Mouse (Mus musculus) heart, adult 18-20 months (tissue): ENCODE results near the gene Akain1. TPM values are rescaled to one million over a fixed set of nuclear protein-coding genes. Genes with fewer than 3 reads are reported as not detected.

ENCODE experiments used
- DNase-seq, 2 experiments: peaks; one replicate each; pipeline ENCODE4 v3.0.0; 2021 to 2022; ENCODE audit warnings: mixed read lengths in 1 of 2
- total RNA-seq, 2 experiments: library from RNA; stranded (reverse); gene quantifications; 2 replicates each; pipeline ENCODE4 v1.2.3; 2021

Gene Akain1
- total RNA-seq, 2 experiments from 2014 or later = 0.13 TPM; not detected in 1

DNA sequence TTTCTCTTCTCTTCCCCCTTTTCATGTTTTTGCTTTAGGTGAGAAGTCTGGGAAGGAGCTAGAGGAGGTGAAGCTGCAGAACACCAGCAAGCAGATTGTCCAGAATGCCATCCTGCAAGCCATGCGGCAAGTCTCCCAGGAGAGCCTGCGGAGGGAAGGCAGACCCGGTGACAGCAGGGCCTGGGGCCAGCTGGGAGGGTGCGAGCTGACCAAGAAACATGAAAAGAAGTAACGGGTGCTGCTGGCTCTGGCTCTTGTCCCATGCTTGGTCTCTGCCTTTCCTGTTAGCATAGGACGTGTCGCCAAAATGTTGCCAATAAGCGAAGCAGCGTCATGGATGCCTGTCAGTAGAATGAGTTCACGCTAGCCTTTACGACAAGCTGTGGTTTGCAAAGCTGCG lies 48.0 kb downstream of the Akain1 start:
- DNase-seq = no peak

DNA sequence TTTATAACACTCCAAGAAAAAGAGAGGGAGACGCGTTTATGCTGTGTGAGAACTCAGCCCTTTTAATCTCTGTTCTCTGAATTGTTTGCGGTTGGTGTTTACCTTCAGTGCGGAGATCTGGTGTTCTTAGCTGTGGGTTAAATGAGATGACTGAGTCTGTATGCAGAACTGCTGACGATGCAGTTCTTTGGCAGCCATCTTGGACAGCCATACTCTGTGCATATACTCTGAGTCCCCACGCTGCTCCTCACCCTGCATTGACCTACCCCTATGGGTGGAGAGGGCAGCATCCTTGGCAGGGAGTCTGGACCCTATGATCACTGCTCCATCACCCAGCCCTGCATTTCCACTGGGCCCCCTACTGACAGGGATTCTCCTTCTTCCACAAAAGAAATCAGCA lies 48.8 kb downstream of the Akain1 start:
- no peak for DNase-seq

DNA sequence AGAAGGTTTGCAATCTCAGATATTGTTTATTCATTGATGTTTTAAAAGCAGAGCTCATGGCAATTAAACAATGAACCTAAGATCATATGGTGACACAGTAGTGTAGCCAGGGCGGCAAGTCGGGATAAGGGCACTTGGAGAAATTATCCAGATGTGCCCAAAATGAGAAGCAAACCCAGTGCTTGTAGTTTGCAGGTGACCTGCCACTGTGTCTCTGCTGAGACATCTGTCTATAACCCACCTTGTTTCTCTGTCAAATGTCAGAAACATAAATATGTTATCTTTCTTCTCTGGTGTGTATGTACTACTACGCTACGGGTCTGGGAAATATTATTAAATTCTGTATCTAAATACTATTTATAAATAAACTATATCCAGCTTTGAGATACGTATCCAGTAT lies 49.7 kb downstream of the Akain1 start:
- DNase-seq = no peak

DNA sequence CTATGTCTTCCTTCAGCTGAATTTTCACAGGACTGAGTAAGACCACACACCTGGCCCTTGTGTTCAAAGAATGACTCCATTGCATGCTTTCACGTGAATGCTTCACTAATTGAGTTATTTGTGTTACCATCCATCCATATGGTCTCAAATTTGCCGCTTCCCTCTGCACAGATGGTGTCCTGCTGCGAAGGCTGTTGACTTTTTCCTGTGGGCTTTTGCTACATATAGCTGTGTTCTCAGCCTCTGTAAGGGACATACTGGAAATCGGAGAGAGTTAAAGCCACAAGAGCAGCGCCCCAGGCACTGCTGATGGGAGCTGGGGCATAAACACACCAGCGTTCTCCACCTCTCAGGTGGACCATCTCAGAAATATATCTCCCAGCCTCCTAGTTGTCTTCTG lies 53.2 kb downstream of the Akain1 start:
- DNase-seq = no peak

DNA sequence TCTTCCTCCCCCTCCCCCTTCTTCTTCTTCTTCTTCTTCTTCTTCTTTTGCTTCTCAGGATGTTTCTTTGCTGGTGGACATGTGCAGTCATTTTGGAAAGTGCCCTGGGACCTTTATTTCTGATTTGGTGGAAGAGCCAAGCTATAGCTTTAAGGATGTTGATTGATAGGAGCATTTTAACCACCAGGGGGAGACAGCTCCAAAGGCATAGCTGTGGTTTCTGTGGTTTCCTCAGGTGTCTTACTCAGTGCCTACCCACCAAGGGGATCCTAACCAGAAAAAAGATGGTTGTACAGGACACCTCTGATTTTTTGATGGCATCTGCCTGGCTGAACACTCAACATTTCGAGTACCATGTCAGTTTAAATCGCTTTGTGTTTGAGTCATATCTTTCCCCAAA lies 56.4 kb downstream of the Akain1 start:
- DNase-seq = no peak

DNA sequence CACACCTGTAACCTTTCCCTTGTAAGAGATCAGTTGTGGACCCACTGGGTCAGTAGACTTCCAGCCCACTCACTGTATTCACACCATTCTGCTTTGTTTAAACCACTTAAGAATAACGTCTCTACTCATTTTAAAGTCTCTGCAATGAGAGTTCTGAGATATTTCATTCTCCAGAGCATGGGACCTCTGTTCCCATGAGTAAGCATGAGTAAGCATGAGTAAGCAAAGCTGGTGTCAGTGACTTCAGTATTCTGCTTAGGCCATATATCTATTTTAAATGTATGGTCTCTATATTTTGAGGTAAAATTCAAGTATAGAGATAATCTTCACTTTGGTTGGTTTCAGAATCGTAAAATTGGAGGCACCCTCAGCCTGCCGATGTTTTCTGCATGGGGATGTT lies 57.0 kb downstream of the Akain1 start:
- no peak for DNase-seq

DNA sequence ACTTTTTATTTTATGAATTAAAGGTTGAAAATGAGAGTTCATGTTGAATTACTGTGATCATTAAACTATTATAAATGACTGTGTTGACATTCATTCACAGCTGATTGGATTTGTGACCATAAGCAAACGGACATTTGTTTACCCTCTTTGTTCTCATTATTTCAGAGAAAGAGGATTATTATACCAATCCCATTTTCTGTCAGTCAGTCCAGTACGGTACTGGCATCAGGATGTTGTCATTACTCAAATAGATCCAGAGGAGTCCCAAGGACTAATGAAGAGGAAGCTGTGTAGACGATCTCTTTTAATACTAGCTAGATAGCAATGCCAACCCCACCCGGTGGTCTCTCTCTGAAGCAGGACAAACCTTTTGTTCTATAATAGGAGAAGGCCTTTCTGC lies 58.2 kb downstream of the Akain1 start:
- DNase-seq = no peak

DNA sequence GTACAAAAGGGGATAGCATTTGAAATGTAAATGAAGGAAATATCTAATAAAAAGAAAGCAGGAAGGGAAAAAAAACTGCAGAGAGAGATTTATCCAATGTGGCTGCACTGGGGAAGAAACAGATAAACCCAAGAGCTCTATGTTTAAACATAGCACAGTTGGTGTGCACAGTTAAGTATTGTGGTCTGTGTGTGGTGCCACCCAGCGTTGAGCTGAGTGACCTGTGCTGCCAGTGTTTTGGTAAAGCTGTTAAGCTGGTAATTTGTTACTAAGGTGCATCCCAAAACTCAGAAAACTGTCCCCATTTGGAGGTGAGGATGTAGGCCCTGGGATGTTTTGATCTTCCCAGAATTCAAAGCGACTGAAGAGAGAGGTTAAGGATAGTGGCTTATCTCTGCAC lies 59.8 kb downstream of the Akain1 start:
- DNase-seq = no peak

DNA sequence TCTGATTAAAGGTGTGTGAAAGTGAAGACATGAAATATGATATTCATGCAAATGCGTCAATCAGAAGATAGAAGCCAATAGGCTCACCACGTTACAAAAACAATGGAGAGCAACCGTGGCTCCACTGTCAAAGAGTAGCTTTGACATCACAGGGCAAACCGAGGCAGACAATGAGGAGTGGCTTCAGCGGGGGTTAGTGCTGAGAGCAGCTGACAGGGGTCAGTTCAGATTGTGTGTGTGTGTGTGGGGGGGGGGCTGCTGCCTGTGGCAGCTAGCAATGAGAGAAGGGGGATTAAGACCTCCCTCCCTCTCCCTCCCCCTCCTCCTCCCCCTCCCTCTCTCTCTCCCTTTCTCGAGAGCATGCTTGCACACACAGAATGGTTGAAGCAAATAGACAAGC lies 60.3 kb downstream of the Akain1 start:
- DNase-seq = no peak

DNA sequence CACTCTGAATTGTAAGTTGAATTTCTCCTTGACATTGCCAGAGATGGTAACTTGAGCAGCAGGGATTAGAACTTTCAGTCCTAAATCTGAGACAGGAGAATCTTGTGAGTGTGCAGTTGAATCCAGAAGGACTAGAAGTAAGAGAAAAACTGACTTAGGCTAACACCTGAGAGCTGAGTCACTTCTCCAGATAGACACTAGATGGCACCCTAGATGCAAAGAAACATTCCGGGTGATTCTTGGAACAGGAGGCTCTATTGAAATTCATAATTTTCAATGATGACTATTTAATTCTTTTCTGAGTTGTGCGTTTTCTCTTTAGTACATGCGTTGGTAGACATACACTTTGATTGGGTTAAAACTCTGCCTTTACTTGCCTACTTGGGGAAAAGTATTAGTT lies 66.9 kb downstream of the Akain1 start:
- no peak for DNase-seq

DNA sequence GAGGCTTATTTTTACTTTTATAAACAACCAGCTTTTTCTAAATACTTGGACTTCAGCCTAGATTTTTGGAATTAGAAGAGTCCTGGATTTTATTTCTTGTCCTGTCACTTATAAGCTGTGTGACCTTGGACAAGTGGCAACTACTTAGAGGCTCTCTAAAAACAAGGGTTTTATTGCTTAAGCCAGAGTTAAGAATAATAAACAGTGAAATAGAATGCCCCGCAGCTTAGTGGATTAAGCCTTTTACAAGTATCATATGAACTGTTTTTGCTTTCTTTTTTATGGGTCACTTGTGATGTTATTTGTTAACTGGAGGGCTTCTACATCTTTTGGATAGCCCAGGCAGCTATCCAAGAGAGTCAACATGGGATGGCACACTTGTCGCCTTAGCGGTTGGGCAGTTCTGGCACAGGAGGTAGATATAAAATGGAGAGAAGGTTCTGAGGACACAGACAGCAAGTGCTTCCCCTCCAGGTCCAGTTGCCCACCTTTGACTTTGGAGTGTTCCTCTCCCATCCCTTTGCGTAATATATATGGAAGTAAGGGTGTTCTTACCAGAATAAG lies 77.3 kb downstream of the Akain1 start:
- DNase-seq = no peak

DNA sequence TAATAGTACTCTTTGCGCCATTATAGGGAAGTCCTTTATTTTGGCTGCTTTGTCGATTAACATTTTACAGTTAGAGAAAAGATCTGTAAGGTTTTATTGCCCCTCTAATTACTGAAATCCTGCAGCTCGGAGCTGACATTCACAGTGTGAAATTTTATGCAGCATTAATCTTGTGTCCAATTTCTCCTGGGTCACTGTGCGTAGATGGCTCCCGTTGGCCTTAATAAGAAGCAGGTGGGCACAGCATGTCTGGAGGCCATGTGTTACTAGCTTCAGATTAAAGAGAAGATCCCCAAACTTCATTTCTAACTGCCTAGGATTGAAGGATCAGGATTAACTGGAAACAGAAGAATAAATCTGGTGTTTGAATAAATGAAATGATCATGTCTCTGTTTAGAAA lies 92.3 kb downstream of the Akain1 start:
- no peak for DNase-seq

Other genes starting within 250 kb of the Akain1 start
- gene Zbtb14, start 56.3 kb upstream of the Akain1 start, total RNA-seq = 1 to 10 TPM; 8.2 to 8.6 TPM